ENCODE assay signal across 8 mouse cellular contexts in genomic region chr12:87265444-87265843, GRCm38 (mm10). TPM values are rescaled to one million over a fixed set of nuclear protein-coding genes. Genes with fewer than 3 reads are reported as not detected.
DNase-seq lines count a peak whose midpoint lies in the region; ATAC-seq and TF ChIP-seq lines count a peak whose summit lies in the region.

No protein-coding gene starts in this region.

- H3K27ac ChIP-seq in heart, embryonic 13.5 days (replicated peaks), result peak overlapping the region; percentile 96
- no peak overlapping the region for H3K27ac ChIP-seq in ES-Bruce4 (ENCODE audit: insufficient read depth, low read length)
- peak overlapping the region; percentile 93 for H3K27ac ChIP-seq in forebrain, embryonic 15.5 days (replicated peaks)
- H3K27ac ChIP-seq in liver, postnatal 0 days (ENCODE audit: low read depth), result peak overlapping the region; percentile 55

- WGBS in heart, embryonic 13.5 days, result 13% methylated on average over 11 of the region's 11 CpGs
- WGBS in forebrain, embryonic 15.5 days, result 19% methylated on average over 11 of the region's 11 CpGs
- 17% methylated on average over 11 of the region's 11 CpGs for WGBS in liver, postnatal 0 days (ENCODE audit: insufficient replicate concordance)

- intact Hi-C loops in heart, postnatal 10 days (cut with DNase I), result loop anchor here (5.0 kb wide), 1 partner anchor 152 kb away; no protein-coding TSS in a partner anchor

- no peaks in the 10 kb centered on the region for H3K27me3 ChIP-seq in heart, embryonic 13.5 days (replicated peaks)
- H3K27me3 ChIP-seq in ES-Bruce4 (ENCODE audit: control insufficient read depth, insufficient read depth, low read length, poor library complexity, severe bottlenecking), result no peaks in the 10 kb centered on the region
- H3K27me3 ChIP-seq in forebrain, embryonic 15.5 days, result no peaks in the 10 kb centered on the region
- H3K27me3 ChIP-seq in liver, postnatal 0 days (ENCODE audit: insufficient read depth, low read length), result no peaks in the 10 kb centered on the region

- TF ChIP-seq EP300 in ES-Bruce4 (IDR thresholded peaks at IDR 0.05; ENCODE audit: insufficient read depth, low read depth, low read length), result no peak
- TF ChIP-seq EP300 in liver, postnatal 0 days (IDR thresholded peaks at IDR 0.05; ENCODE audit: low read depth), result no peak

- no peak for DNase-seq in heart, postnatal 10 days
- DNase-seq in liver, postnatal 0 days, result no peak
- DNase-seq in embryo, embryonic 11 days, result no peak
- no peak for DNase-seq in layer of hippocampus, adult 9-10 months (ENCODE audit: low spot score)
- no peak for DNase-seq in layer of hippocampus, adult 8-10 months (ENCODE audit: low spot score in 2 of 2)

- ATAC-seq in heart, embryonic 13.5 days (ENCODE audit: extremely low read depth, insufficient number of reproducible peaks, low FRiP score, low TSS enrichment), result no peak
- no peak for ATAC-seq in forebrain, embryonic 15.5 days (replicated peaks)
- ATAC-seq in liver, postnatal 0 days, result no peak

- peak overlapping the region; percentile 87 for H3K9ac ChIP-seq in heart, embryonic 13.5 days
- H3K9ac ChIP-seq in ES-Bruce4 (ENCODE audit: low read depth, poor library complexity, severe bottlenecking), result peak overlapping the region; percentile 55
- peak overlapping the region; percentile 92 for H3K9ac ChIP-seq in forebrain, embryonic 15.5 days (replicated peaks)
- peak overlapping the region; percentile 90 for H3K9ac ChIP-seq in liver, postnatal 0 days (replicated peaks)

- H3K36me3 ChIP-seq in heart, embryonic 13.5 days, result peaks cover 58% of the 10 kb centered on the region
- peaks cover 22% of the 10 kb centered on the region for H3K36me3 ChIP-seq in ES-Bruce4 (ENCODE audit: control insufficient read depth, insufficient read depth, low read length, poor library complexity, severe bottlenecking)
- H3K36me3 ChIP-seq in forebrain, embryonic 15.5 days, result peaks cover 41% of the 10 kb centered on the region
- H3K36me3 ChIP-seq in liver, postnatal 0 days (replicated peaks; ENCODE audit: insufficient read depth, low read length), result peaks cover 17% of the 10 kb centered on the region

- TF ChIP-seq CTCF in ES-Bruce4 (IDR thresholded peaks at IDR 0.05; ENCODE audit: low read depth, low read length), result no peak
- TF ChIP-seq CTCF in liver, postnatal 0 days (IDR thresholded peaks at IDR 0.05; ENCODE audit: low read depth), result no peak

- H3K9me3 ChIP-seq in heart, embryonic 13.5 days, result no peaks in the 10 kb centered on the region
- no peaks in the 10 kb centered on the region for H3K9me3 ChIP-seq in ES-Bruce4 (replicated peaks; ENCODE audit: control insufficient read depth, insufficient read depth, low read length, poor library complexity, severe bottlenecking)
- H3K9me3 ChIP-seq in forebrain, embryonic 15.5 days, result no peaks in the 10 kb centered on the region
- no peaks in the 10 kb centered on the region for H3K9me3 ChIP-seq in liver, postnatal 0 days (ENCODE audit: low read length)

- H3K4me1 ChIP-seq in heart, embryonic 13.5 days, result peaks cover 27% of the 10 kb centered on the region
- no peaks in the 10 kb centered on the region for H3K4me1 ChIP-seq in ES-Bruce4 (ENCODE audit: control insufficient read depth, insufficient read depth, low read length)
- peaks cover 31% of the 10 kb centered on the region for H3K4me1 ChIP-seq in forebrain, embryonic 15.5 days
- no peaks in the 10 kb centered on the region for H3K4me1 ChIP-seq in liver, postnatal 0 days (ENCODE audit: insufficient read depth)

- no peak for TF ChIP-seq POLR2A in ES-Bruce4 (IDR thresholded peaks at IDR 0.05; ENCODE audit: insufficient read depth, low read length)

- H3K4me3 ChIP-seq in heart, embryonic 13.5 days, result peak overlapping the region; percentile 72
- H3K4me3 ChIP-seq in ES-Bruce4 (ENCODE audit: low read depth, low read length), result peak overlapping the region; percentile 75
- peak overlapping the region; percentile 78 for H3K4me3 ChIP-seq in forebrain, embryonic 15.5 days
- H3K4me3 ChIP-seq in liver, postnatal 0 days (ENCODE audit: low read depth, low read length), result peak overlapping the region; percentile 82

- H3K4me2 ChIP-seq in heart, embryonic 13.5 days, result peak overlapping the region; percentile 83
- peak overlapping the region; percentile 56 for H3K4me2 ChIP-seq in forebrain, embryonic 15.5 days (replicated peaks)
- H3K4me2 ChIP-seq in liver, postnatal 0 days (ENCODE audit: low read depth, low read length), result peak overlapping the region; percentile 85

RNA-seq across cellular contexts. Expression of gene Vipas39, which starts 0.6 kb away (rescaled TPM):
- polyA plus RNA-seq in heart, embryonic 13.5 days (2015; fragmentation: Nextera tagmentation; extraction: Ambion mirVana), result 32.4 and 34.4 TPM in 2 replicates
- total RNA-seq in heart, postnatal 10 days (2021), result 10 to 100 TPM; 33.2 to 34.0 TPM
- 31.0 and 33.8 TPM in 2 replicates for polyA plus RNA-seq in ES-Bruce4 (2011; ENCODE audit: insufficient read depth, insufficient read length, low read depth, missing spikeins)
- polyA plus RNA-seq in forebrain, embryonic 15.5 days (2015; fragmentation: Nextera tagmentation; extraction: Ambion mirVana), result 72.3 and 77.1 TPM in 2 replicates
- polyA plus RNA-seq in liver, postnatal 0 days (2015; fragmentation: Nextera tagmentation; extraction: Ambion mirVana), result 8.2 and 8.9 TPM in 2 replicates
- total RNA-seq in layer of hippocampus, adult 8-10 months (2022), result 10 to 100 TPM; 56.4 to 62.0 (median 61.4) TPM

RNA-seq across cellular contexts. Expression of gene Ahsa1, which starts 0.8 kb away (rescaled TPM):
- 174 and 206 TPM in 2 replicates for polyA plus RNA-seq in heart, embryonic 13.5 days (2015; fragmentation: Nextera tagmentation; extraction: Ambion mirVana)
- 100 to 1,000 TPM; 103 to 108 TPM for total RNA-seq in heart, postnatal 10 days (2021)
- polyA plus RNA-seq in ES-Bruce4 (2011; ENCODE audit: insufficient read depth, insufficient read length, low read depth, missing spikeins), result 195 and 198 TPM in 2 replicates
- 216 and 226 TPM in 2 replicates for polyA plus RNA-seq in forebrain, embryonic 15.5 days (2015; fragmentation: Nextera tagmentation; extraction: Ambion mirVana)
- 89.4 and 91.5 TPM in 2 replicates for polyA plus RNA-seq in liver, postnatal 0 days (2015; fragmentation: Nextera tagmentation; extraction: Ambion mirVana)
- 100 to 1,000 TPM; 150 to 192 (median 175) TPM for total RNA-seq in layer of hippocampus, adult 8-10 months (2022)

RNA-seq across cellular contexts. Expression of gene Noxred1, which starts 26.9 kb away (rescaled TPM):
- 0.60 and 0.80 TPM in 2 replicates for polyA plus RNA-seq in heart, embryonic 13.5 days (2015; fragmentation: Nextera tagmentation; extraction: Ambion mirVana)
- total RNA-seq in heart, postnatal 10 days (2021), result under 1 TPM in 1 of 2 experiments, not detected in 1; 0.36 TPM
- 4.8 and 6.1 TPM in 2 replicates for polyA plus RNA-seq in ES-Bruce4 (2011; ENCODE audit: insufficient read depth, insufficient read length, low read depth, missing spikeins)
- 0.92 and 1.2 TPM in 2 replicates for polyA plus RNA-seq in forebrain, embryonic 15.5 days (2015; fragmentation: Nextera tagmentation; extraction: Ambion mirVana)
- polyA plus RNA-seq in liver, postnatal 0 days (2015; fragmentation: Nextera tagmentation; extraction: Ambion mirVana), result 0.19 and 0.45 TPM in 2 replicates
- 1 to 10 TPM; 1.4 to 4.1 (median 2.7) TPM for total RNA-seq in layer of hippocampus, adult 8-10 months (2022)

RNA-seq across cellular contexts. Expression of gene Ism2, which starts 34.1 kb away (rescaled TPM):
- polyA plus RNA-seq in heart, embryonic 13.5 days (2015; fragmentation: Nextera tagmentation; extraction: Ambion mirVana), result 0.75 and 0.90 TPM in 2 replicates
- total RNA-seq in heart, postnatal 10 days (2021), result under 1 TPM in 1 of 2 experiments, not detected in 1; 0.43 TPM
- 5.5 and 5.9 TPM in 2 replicates for polyA plus RNA-seq in ES-Bruce4 (2011; ENCODE audit: insufficient read depth, insufficient read length, low read depth, missing spikeins)
- 0.49 and 1.4 TPM in 2 replicates for polyA plus RNA-seq in forebrain, embryonic 15.5 days (2015; fragmentation: Nextera tagmentation; extraction: Ambion mirVana)
- 0.08 and 0.17 TPM in 2 replicates for polyA plus RNA-seq in liver, postnatal 0 days (2015; fragmentation: Nextera tagmentation; extraction: Ambion mirVana)
- total RNA-seq in layer of hippocampus, adult 8-10 months (2022), result under 1 TPM in 2 of 4 experiments, not detected in 2; 0.29 TPM
